In the genomic region with DNA sequence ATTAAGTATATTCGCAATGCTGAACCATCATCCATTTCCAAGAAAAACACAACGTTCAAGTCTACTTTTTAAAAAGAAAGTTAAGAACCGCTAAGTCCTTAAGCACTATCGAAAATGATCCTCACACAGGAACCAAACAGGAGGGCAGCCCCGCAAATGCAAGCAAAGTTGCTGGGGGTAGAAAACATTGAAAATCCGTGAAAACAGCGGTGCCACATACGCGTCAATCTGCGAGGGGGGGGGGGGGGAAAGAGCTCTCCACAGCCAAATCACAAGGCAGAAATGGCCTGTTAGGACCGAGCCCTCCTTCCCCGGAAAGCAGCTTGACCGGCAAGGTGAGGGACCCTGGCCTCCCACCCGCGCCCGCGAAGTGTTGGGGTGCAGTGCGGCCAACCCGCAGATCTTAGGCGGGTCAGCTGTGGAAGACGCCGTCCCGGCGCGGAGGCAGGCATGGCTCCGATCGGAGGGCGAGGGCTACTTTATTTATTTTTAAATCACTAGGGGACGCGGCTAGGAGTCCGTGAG, we compare ENCODE assay signal across 8 mouse cellular contexts. TPM values are rescaled to one million over a fixed set of nuclear protein-coding genes. Genes with fewer than 3 reads are reported as not detected.
A peak's percentile ranks its signal among the peaks of the same experiment; 100 is the strongest.
DNase-seq lines count a peak whose midpoint lies in the region; ATAC-seq and TF ChIP-seq lines count a peak whose summit lies in the region.

No protein-coding gene starts in this region.

- no peak for ATAC-seq in embryonic facial prominence, embryonic 12.5 days (ENCODE audit: insufficient number of reproducible peaks, insufficient read depth, low FRiP score, low TSS enrichment)
- ATAC-seq in intestine, postnatal 0 days = no peak
- no peak; the same call in 1 of the 2 replicates for ATAC-seq in neural tube, embryonic 12.5 days (ENCODE audit: low FRiP score, low read depth)

- TF ChIP-seq CTCF in layer of hippocampus, adult 2 months (conservative IDR thresholded peaks at IDR 0.05) = no peak
- no peak for TF ChIP-seq CTCF in intestine, postnatal 0 days (IDR thresholded peaks at IDR 0.05; ENCODE audit: low read depth)

- WGBS in embryonic facial prominence, embryonic 12.5 days = 2% methylated on average over 31 of the region's 31 CpGs
- WGBS in intestine, postnatal 0 days = 1% methylated on average over 31 of the region's 31 CpGs
- 2% methylated on average over 31 of the region's 31 CpGs for WGBS in neural tube, embryonic 12.5 days

- H3K9ac ChIP-seq in embryonic facial prominence, embryonic 12.5 days = peak overlapping the region; percentile 85
- peak overlapping the region; percentile 66 for H3K9ac ChIP-seq in intestine, postnatal 0 days (ENCODE audit: low read depth, low read length)
- H3K9ac ChIP-seq in neural tube, embryonic 12.5 days = peak overlapping the region; percentile 77

- H3K27me3 ChIP-seq in embryonic facial prominence, embryonic 12.5 days = no peaks in the 10 kb centered on the region
- H3K27me3 ChIP-seq in intestine, postnatal 0 days (replicated peaks; ENCODE audit: control insufficient read depth, insufficient read depth, low read length) = no peaks in the 10 kb centered on the region
- no peaks in the 10 kb centered on the region for H3K27me3 ChIP-seq in neural tube, embryonic 12.5 days (replicated peaks)

- peaks cover 5% of the 10 kb centered on the region; the same call in 1 of the 2 replicates for H3K4me1 ChIP-seq in embryonic facial prominence, embryonic 12.5 days
- no peaks in the 10 kb centered on the region for H3K4me1 ChIP-seq in intestine, postnatal 0 days (replicated peaks; ENCODE audit: control insufficient read depth, insufficient read depth, low read length)
- 0 out of 2 replicates have a peak, but pooled peaks cover 2% of the 10 kb centered on the region for H3K4me1 ChIP-seq in neural tube, embryonic 12.5 days

- H3K27ac ChIP-seq in layer of hippocampus, adult 2 months = peak overlapping the region; percentile 40; the same call in 1 of the 2 replicates
- H3K27ac ChIP-seq in embryonic facial prominence, embryonic 12.5 days = peak overlapping the region; percentile 100
- H3K27ac ChIP-seq in intestine, postnatal 0 days (ENCODE audit: low read depth, low read length) = peak overlapping the region; percentile 16; the same call in 1 of the 2 replicates
- H3K27ac ChIP-seq in neural tube, embryonic 12.5 days = 0 out of 2 replicates have a peak overlapping the region, but pooled peaks have one; percentile 23

- peaks cover 3% of the 10 kb centered on the region; the same call in 1 of the 2 replicates for H3K36me3 ChIP-seq in embryonic facial prominence, embryonic 12.5 days
- peaks cover 3% of the 10 kb centered on the region for H3K36me3 ChIP-seq in intestine, postnatal 0 days (ENCODE audit: control insufficient read depth, insufficient read depth)
- H3K36me3 ChIP-seq in neural tube, embryonic 12.5 days = no peaks in the 10 kb centered on the region

- H3K4me2 ChIP-seq in embryonic facial prominence, embryonic 12.5 days (replicated peaks) = peak overlapping the region; percentile 86
- peak overlapping the region; percentile 97 for H3K4me2 ChIP-seq in intestine, postnatal 0 days (replicated peaks; ENCODE audit: low read depth)
- H3K4me2 ChIP-seq in neural tube, embryonic 12.5 days (replicated peaks) = peak overlapping the region; percentile 96

- peak overlapping the region; percentile 74 for H3K4me3 ChIP-seq in layer of hippocampus, adult 2 months
- H3K4me3 ChIP-seq in embryonic facial prominence, embryonic 12.5 days = peak overlapping the region; percentile 83
- peak overlapping the region; percentile 73 for H3K4me3 ChIP-seq in intestine, postnatal 0 days (ENCODE audit: low read depth, low read length)
- peak overlapping the region; percentile 81 for H3K4me3 ChIP-seq in neural tube, embryonic 12.5 days

- DNase-seq in layer of hippocampus, adult 2 months (ENCODE audit: low spot score in 2 of 2) = no peak
- no peak for DNase-seq in layer of hippocampus, postnatal 10 days (ENCODE audit: low spot score in 2 of 2)
- no peak for DNase-seq in cerebellum, postnatal 36 days
- no peak for DNase-seq in cerebellum, adult 11 months
- DNase-seq in urinary bladder, postnatal 10 days (ENCODE audit: low spot score) = no peak

- no peaks in the 10 kb centered on the region for H3K9me3 ChIP-seq in embryonic facial prominence, embryonic 12.5 days
- no peaks in the 10 kb centered on the region for H3K9me3 ChIP-seq in intestine, postnatal 0 days (ENCODE audit: control insufficient read depth)
- no peaks in the 10 kb centered on the region for H3K9me3 ChIP-seq in neural tube, embryonic 12.5 days

RNA-seq across cellular contexts. Expression of a gene that starts 0.9 kb away (rescaled TPM):
- 1 to 10 TPM; 7.4 to 8.5 TPM for total RNA-seq in layer of hippocampus, adult 2 months (2021)
- total RNA-seq in layer of hippocampus, postnatal 10 days (2021) = 10 to 100 TPM; 16.5 to 19.3 TPM
- 414 and 455 TPM in 2 replicates for polyA plus RNA-seq in embryonic facial prominence, embryonic 12.5 days (2016; fragmentation: Nextera tagmentation; extraction: Ambion mirVana)
- polyA plus RNA-seq in intestine, postnatal 0 days (2015; fragmentation: Nextera tagmentation; extraction: Ambion mirVana) = 197 and 201 TPM in 2 replicates
- 387 and 409 TPM in 2 replicates for polyA plus RNA-seq in neural tube, embryonic 12.5 days (2016; fragmentation: Nextera tagmentation; extraction: Ambion mirVana)

RNA-seq across cellular contexts. Expression of a gene that starts 23.2 kb away (rescaled TPM):
- 10 to 100 TPM; 10.4 to 12.6 TPM for total RNA-seq in layer of hippocampus, adult 2 months (2021)
- total RNA-seq in layer of hippocampus, postnatal 10 days (2021) = 10 to 100 TPM; 12.5 to 13.7 TPM
- polyA plus RNA-seq in embryonic facial prominence, embryonic 12.5 days (2016; fragmentation: Nextera tagmentation; extraction: Ambion mirVana) = 69.8 and 70.9 TPM in 2 replicates
- polyA plus RNA-seq in intestine, postnatal 0 days (2015; fragmentation: Nextera tagmentation; extraction: Ambion mirVana) = 17.1 and 19.9 TPM in 2 replicates
- polyA plus RNA-seq in neural tube, embryonic 12.5 days (2016; fragmentation: Nextera tagmentation; extraction: Ambion mirVana) = 101 and 105 TPM in 2 replicates

RNA-seq across cellular contexts. Expression of a gene that starts 55.1 kb away (rescaled TPM):
- total RNA-seq in layer of hippocampus, adult 2 months (2021) = 10 to 100 TPM; 59.4 to 60.9 TPM
- 10 to 100 TPM; 69.0 to 69.3 TPM for total RNA-seq in layer of hippocampus, postnatal 10 days (2021)
- 2.9 and 3.2 TPM in 2 replicates for polyA plus RNA-seq in embryonic facial prominence, embryonic 12.5 days (2016; fragmentation: Nextera tagmentation; extraction: Ambion mirVana)
- 0.74 and 0.98 TPM in 2 replicates for polyA plus RNA-seq in intestine, postnatal 0 days (2015; fragmentation: Nextera tagmentation; extraction: Ambion mirVana)
- polyA plus RNA-seq in neural tube, embryonic 12.5 days (2016; fragmentation: Nextera tagmentation; extraction: Ambion mirVana) = 2.0 and 2.1 TPM in 2 replicates

Comparison
In these comparisons a context has a peak if more than half of its experiments do, and no peak if none do; other contexts are left out.
1. H3K27ac ChIP-seq: peak in every context shown above with its lines; median percentile 100 in embryonic facial prominence, embryonic 12.5 days; 40 in layer of hippocampus, adult 2 months; 23 in neural tube, embryonic 12.5 days; 16 in intestine, postnatal 0 days.